Mouse (Mus musculus) forebrain, postnatal 0 days (tissue): ENCODE measurements around the gene Ssbp3. TPM values are rescaled to one million over a fixed set of nuclear protein-coding genes. Genes with fewer than 3 reads are reported as not detected.
A peak's percentile ranks its signal among the peaks of the same experiment; 100 is the strongest.

ENCODE experiments used
- ATAC-seq: fragments of 200-750 bp; cut with Nextera tagmentation; 2 replicates; pipeline ENCODE4 v1.8.0; 2017; ENCODE audit warnings: mild to moderate bottlenecking, moderate library complexity
- DNase-seq: peaks from one replicate; pipeline ENCODE4 v3.0.0-alpha.2; 2015
- H3K27ac ChIP-seq: fragments of 300-500 bp; sonication (generic); 2 replicates; pipeline ENCODE4 v1.5.1; 2014; ENCODE audit warnings: low read depth, mild to moderate bottlenecking, antibody characterized with exemption, low read length, moderate library complexity, mixed read lengths
- H3K27me3 ChIP-seq: fragments of 300-500 bp; sonication (generic); 2 replicates; pipeline ENCODE4 v1.6.1; 2014; ENCODE audit warnings: mild to moderate bottlenecking, low read length, mixed read lengths; ENCODE audit not compliant: insufficient read depth
- H3K36me3 ChIP-seq: fragments of 300-500 bp; sonication (generic); 2 replicates; pipeline ENCODE4 v1.6.1; 2014; ENCODE audit warnings: mild to moderate bottlenecking, moderate library complexity; ENCODE audit not compliant: insufficient read depth
- H3K4me1 ChIP-seq: fragments of 300-500 bp; sonication (generic); 2 replicates; pipeline ENCODE4 v1.6.1; 2014; ENCODE audit warnings: antibody characterized with exemption; ENCODE audit not compliant: insufficient read depth
- H3K4me2 ChIP-seq: fragments of 300-500 bp; sonication (generic); 2 replicates; pipeline ENCODE4 v1.6.1; 2014; ENCODE audit warnings: low read depth, mild to moderate bottlenecking, moderate library complexity
- H3K4me3 ChIP-seq: fragments of 300-500 bp; sonication (generic); 2 replicates; pipeline ENCODE4 v1.5.1; 2014; ENCODE audit warnings: low read depth, low read length, mixed read lengths
- H3K9ac ChIP-seq: fragments of 300-500 bp; sonication (generic); 2 replicates; pipeline ENCODE4 v1.6.1; 2014; ENCODE audit warnings: mild to moderate bottlenecking
- H3K9me3 ChIP-seq: fragments of 300-500 bp; sonication (generic); 2 replicates; pipeline ENCODE4 v1.6.1; 2016; ENCODE audit warnings: low read length
- CTCF ChIP-seq: sonication (generic); IDR thresholded peaks from 2 replicates; pipeline ENCODE4 v1.5.1; 2016; ENCODE audit warnings: antibody characterized with exemption, control low read depth, low read depth
- whole genome bisulfite sequencing: fragments of 180-500 bp; shearing (Covaris S2); extraction: QIAGEN DNeasy Blood & Tissue Kit; methylation state at CpG from one replicate; pipeline ENCODE4 v1.1.7; 2014; 5-methylcytosine and 5-hydroxymethylcytosine counted together
- polyA plus RNA-seq: library from polyadenylated mRNA; unstranded; fragments of >200 nt; fragmentation: Nextera tagmentation; extraction: Ambion mirVana; gene quantifications from 2 replicates; pipeline ENCODE4 v1.2.1, GENCODE M21; 2015
- total RNA-seq: library from RNA; depleted of rRNA; stranded (reverse); fragments of >200 nt; gene quantifications from 2 replicates; pipeline ENCODE4 v1.2.3, GENCODE M21; 2014

Gene Ssbp3
- total and polyA plus RNA-seq, 2 experiments from 2014 or later: 117 to 137 TPM

GRCm38 (mm10) chr4:106944898-106945297, 34.4 kb downstream of the Ssbp3 start:
- 70% methylated on average over 3 of the region's 3 CpGs for WGBS
- Histone ChIP-seq H3K9ac (no peak overlapping the region), H3K4me2 (no peak overlapping the region), H3K36me3 (no peaks in the 10 kb centered on the region), H3K4me1 (peaks cover 26% of the 10 kb centered on the region), H3K27me3 (no peaks in the 10 kb centered on the region), H3K4me3 (no peak overlapping the region), H3K9me3 (no peaks in the 10 kb centered on the region), H3K27ac (no peak overlapping the region)
- ATAC-seq: no peak
- TF ChIP-seq CTCF: no peak
- no peak for DNase-seq

GRCm38 (mm10) chr4:106947741-106948140, 37.2 kb downstream of the Ssbp3 start:
- Histone ChIP-seq H3K9me3 (no peaks in the 10 kb centered on the region), H3K4me3 (no peak overlapping the region), H3K4me1 (peaks cover 14% of the 10 kb centered on the region), H3K27me3 (no peaks in the 10 kb centered on the region), H3K27ac (no peak overlapping the region), H3K4me2 (no peak overlapping the region), H3K36me3 (no peaks in the 10 kb centered on the region), H3K9ac (no peak overlapping the region)
- DNase-seq (no peak), ATAC-seq (no peak)
- no peak for TF ChIP-seq CTCF
- WGBS: 76% methylated on average over 3 of the region's 3 CpGs

- Histone ChIP-seq H3K9me3 (no peaks in the 10 kb centered on the region), H3K9ac (no peak overlapping the region), H3K4me1 (peaks cover 9% of the 10 kb centered on the region), H3K4me2 (no peak overlapping the region), H3K27me3 (no peaks in the 10 kb centered on the region), H3K4me3 (no peak overlapping the region), H3K27ac (no peak overlapping the region), H3K36me3 (no peaks in the 10 kb centered on the region)
- WGBS: 65% methylated on average over 7 of the region's 7 CpGs
- ATAC-seq (no peak; the same call in 1 of the 2 replicates), DNase-seq (no peak)
- no peak for TF ChIP-seq CTCF
Observed at GRCm38 (mm10) chr4:106948546-106948945, 38.0 kb downstream of the Ssbp3 start.

- Histone ChIP-seq H3K9ac (no peak overlapping the region), H3K4me3 (no peak overlapping the region), H3K36me3 (no peaks in the 10 kb centered on the region), H3K9me3 (no peaks in the 10 kb centered on the region), H3K4me1 (peaks cover 9% of the 10 kb centered on the region), H3K27ac (no peak overlapping the region), H3K27me3 (no peaks in the 10 kb centered on the region), H3K4me2 (no peak overlapping the region)
- WGBS: 28% methylated on average over 6 of the region's 6 CpGs
- no peak for DNase-seq
- no peak for TF ChIP-seq CTCF
- no peak for ATAC-seq
Observed at GRCm38 (mm10) chr4:106949200-106949599, 38.7 kb downstream of the Ssbp3 start.

GRCm38 (mm10) chr4:106950801-106951200, 40.3 kb downstream of the Ssbp3 start:
- Histone ChIP-seq H3K27me3 (no peaks in the 10 kb centered on the region), H3K36me3 (no peaks in the 10 kb centered on the region), H3K27ac (no peak overlapping the region), H3K4me3 (no peak overlapping the region), H3K4me2 (no peak overlapping the region), H3K9me3 (no peaks in the 10 kb centered on the region), H3K9ac (no peak overlapping the region), H3K4me1 (peaks cover 24% of the 10 kb centered on the region)
- no peak for TF ChIP-seq CTCF
- no peak for DNase-seq
- 74% methylated on average over 4 of the region's 4 CpGs for WGBS
- ATAC-seq: no peak

GRCm38 (mm10) chr4:106951455-106951854, 41.0 kb downstream of the Ssbp3 start:
- no peaks in the 10 kb centered on the region for H3K36me3 ChIP-seq
- no peak overlapping the region for H3K9ac ChIP-seq
- H3K4me3 ChIP-seq: no peak overlapping the region
- 79% methylated on average over 4 of the region's 4 CpGs for WGBS
- ATAC-seq: no peak
- no peak overlapping the region for H3K27ac ChIP-seq
- peaks cover 30% of the 10 kb centered on the region for H3K4me1 ChIP-seq
- H3K9me3 ChIP-seq: no peaks in the 10 kb centered on the region
- no peak for DNase-seq
- no peak overlapping the region for H3K4me2 ChIP-seq
- no peaks in the 10 kb centered on the region for H3K27me3 ChIP-seq
- no peak for TF ChIP-seq CTCF

GRCm38 (mm10) chr4:106953221-106953620, 42.7 kb downstream of the Ssbp3 start:
- Histone ChIP-seq H3K9me3 (no peaks in the 10 kb centered on the region), H3K9ac (no peak overlapping the region), H3K27ac (0 out of 2 replicates have a peak overlapping the region, but pooled peaks have one; percentile 9), H3K4me1 (peaks cover 35% of the 10 kb centered on the region), H3K4me2 (no peak overlapping the region), H3K4me3 (no peak overlapping the region), H3K27me3 (no peaks in the 10 kb centered on the region), H3K36me3 (no peaks in the 10 kb centered on the region)
- no peak for TF ChIP-seq CTCF
- no peak for DNase-seq
- ATAC-seq: no peak

GRCm38 (mm10) chr4:106953760-106954159, 43.3 kb downstream of the Ssbp3 start:
- 59% methylated on average over 5 of the region's 5 CpGs for WGBS
- Histone ChIP-seq H3K9ac (no peak overlapping the region), H3K4me3 (no peak overlapping the region)

More at GRCm38 (mm10) chr4:106953760-106954159, 43.3 kb downstream of the Ssbp3 start:
- H3K27me3 ChIP-seq: no peaks in the 10 kb centered on the region
- no peaks in the 10 kb centered on the region for H3K36me3 ChIP-seq
- peaks cover 35% of the 10 kb centered on the region for H3K4me1 ChIP-seq
- H3K4me2 ChIP-seq: no peak overlapping the region
- DNase-seq (no peak), ATAC-seq (no peak)
- no peak for TF ChIP-seq CTCF
- peak overlapping the region; percentile 45; the same call in 1 of the 2 replicates for H3K27ac ChIP-seq
- H3K9me3 ChIP-seq: no peaks in the 10 kb centered on the region
